Mouse (Mus musculus) liver, embryonic 16.5 days (tissue): ENCODE results near the gene Obscn. TPM values are rescaled to one million over a fixed set of nuclear protein-coding genes. Genes with fewer than 3 reads are reported as not detected.

ENCODE experiments used
- ATAC-seq: fragments of 200-750 bp; cut with Nextera tagmentation; 2 replicates; pipeline ENCODE4 v1.8.0; 2017; ENCODE audit warnings: low read depth, mild to moderate bottlenecking, moderate number of reproducible peaks, moderate library complexity
- H3K27ac ChIP-seq: fragments of 300-500 bp; sonication (generic); 2 replicates; pipeline ENCODE4 v1.5.1; 2014; ENCODE audit warnings: mild to moderate bottlenecking, low read length
- H3K27me3 ChIP-seq: fragments of 300-500 bp; sonication (generic); 2 replicates; pipeline ENCODE4 v1.6.1; 2014; ENCODE audit warnings: low read depth, low read length, mixed read lengths; ENCODE audit not compliant: control insufficient read depth, insufficient read depth
- H3K36me3 ChIP-seq: fragments of 300-500 bp; sonication (generic); 2 replicates; pipeline ENCODE4 v1.6.1; 2014; ENCODE audit warnings: mild to moderate bottlenecking; ENCODE audit not compliant: control insufficient read depth, insufficient read depth
- H3K4me1 ChIP-seq: fragments of 300-500 bp; sonication (generic); 2 replicates; pipeline ENCODE4 v1.6.1; 2014; ENCODE audit warnings: low read depth, low read length, mixed read lengths; ENCODE audit not compliant: control insufficient read depth
- H3K4me2 ChIP-seq: fragments of 300-500 bp; sonication (generic); 2 replicates; pipeline ENCODE4 v1.6.1; 2014; ENCODE audit warnings: low read depth, low read length, mixed read lengths
- H3K4me3 ChIP-seq: fragments of 300-500 bp; sonication (generic); 2 replicates; pipeline ENCODE4 v1.5.1; 2014; ENCODE audit warnings: low read depth, mild to moderate bottlenecking, low read length
- H3K9ac ChIP-seq: fragments of 300-500 bp; sonication (generic); 2 replicates; pipeline ENCODE4 v1.6.1; 2014; ENCODE audit warnings: low read depth, low read length
- H3K9me3 ChIP-seq: fragments of 300-500 bp; sonication (generic); replicated peaks from 2 replicates; pipeline ENCODE4 v1.6.1; 2016; ENCODE audit warnings: low read length; ENCODE audit not compliant: control insufficient read depth
- WGBS: fragments of 180-500 bp; shearing (Covaris S2); extraction: QIAGEN DNeasy Blood & Tissue Kit; methylation state at CpG from one replicate; pipeline ENCODE4 v1.1.7; 2014; ENCODE audit not compliant: insufficient replicate concordance; 5-methylcytosine and 5-hydroxymethylcytosine counted together
- polyA plus RNA-seq: library from polyadenylated mRNA; unstranded; fragments of >200 nt; fragmentation: Nextera tagmentation; extraction: Ambion mirVana; gene quantifications from 2 replicates; pipeline ENCODE4 v1.2.1, GENCODE M21; 2015

Obscn gene
- polyA plus RNA-seq, 1 experiment from 2014 or later = 0.34 TPM

DNA sequence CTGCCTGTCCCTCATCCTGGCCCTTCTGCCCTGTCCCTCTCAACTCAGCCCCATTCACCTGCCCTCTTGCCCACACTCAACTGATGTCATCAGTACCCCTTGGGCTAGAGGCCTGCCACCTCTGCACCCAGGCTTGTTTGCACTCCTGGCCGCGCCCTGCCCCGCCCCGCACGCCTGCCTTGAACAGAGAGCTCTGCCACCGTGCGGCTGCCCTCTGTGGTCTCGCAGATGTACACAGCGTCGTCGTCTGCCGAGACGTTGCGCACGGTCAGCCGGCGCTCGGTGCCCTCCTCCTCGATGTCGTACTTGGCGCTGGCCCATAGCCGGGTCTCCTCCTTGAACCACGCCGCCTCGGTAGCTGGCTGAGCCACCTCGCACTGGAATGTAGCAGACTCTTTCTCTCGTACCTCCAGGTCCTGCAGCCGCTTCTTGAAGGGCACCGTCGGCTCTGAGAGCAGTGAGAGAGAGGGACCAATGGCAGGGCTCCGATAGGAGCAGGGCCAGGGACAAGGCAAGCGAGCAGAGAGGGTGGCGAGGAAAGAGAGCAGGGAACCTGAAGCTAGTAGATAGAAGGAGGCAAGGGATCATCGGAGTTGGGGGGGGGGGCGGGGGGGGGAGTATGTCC, 1.7 kb downstream of the Obscn start:
- ATAC-seq = no peak
- 4% methylated on average over 34 of the region's 35 CpGs for WGBS

DNA sequence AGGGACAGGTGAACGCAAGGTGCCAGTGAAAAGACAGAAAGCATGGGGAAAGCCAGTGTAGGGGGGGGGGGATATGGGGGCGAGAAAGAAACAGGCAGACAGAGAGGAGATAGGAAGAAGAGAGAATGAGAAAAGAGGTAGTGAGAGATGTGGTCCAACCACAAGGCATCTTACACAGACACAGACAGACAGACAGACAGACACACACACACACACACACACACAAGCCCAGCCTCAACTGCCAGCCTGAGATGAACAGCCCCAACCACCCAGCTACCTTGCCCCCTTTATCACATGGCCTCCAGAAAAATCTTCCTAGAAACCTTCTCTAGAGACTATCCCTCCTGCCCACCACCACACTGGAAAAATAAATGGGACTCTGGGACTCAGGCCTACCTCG, 4.1 kb downstream of the Obscn start:
- Histone ChIP-seq H3K36me3 (no peaks in the 10 kb centered on the region), H3K9me3 (no peaks in the 10 kb centered on the region), H3K9ac (no peak overlapping the region), H3K4me2 (no peak overlapping the region), H3K4me1 (no peaks in the 10 kb centered on the region), H3K27ac (no peak overlapping the region), H3K27me3 (peaks cover 38% of the 10 kb centered on the region), H3K4me3 (no peak overlapping the region)
- ATAC-seq = no peak
- 58% methylated on average over 2 of the region's 3 CpGs for WGBS

More for the DNA sequence above, 1.7 kb downstream of the Obscn start:
- Histone ChIP-seq H3K27ac (no peak overlapping the region), H3K9me3 (no peaks in the 10 kb centered on the region), H3K4me3 (no peak overlapping the region), H3K4me1 (no peaks in the 10 kb centered on the region), H3K9ac (no peak overlapping the region), H3K4me2 (no peak overlapping the region), H3K36me3 (no peaks in the 10 kb centered on the region), H3K27me3 (peaks cover 46% of the 10 kb centered on the region)

DNA sequence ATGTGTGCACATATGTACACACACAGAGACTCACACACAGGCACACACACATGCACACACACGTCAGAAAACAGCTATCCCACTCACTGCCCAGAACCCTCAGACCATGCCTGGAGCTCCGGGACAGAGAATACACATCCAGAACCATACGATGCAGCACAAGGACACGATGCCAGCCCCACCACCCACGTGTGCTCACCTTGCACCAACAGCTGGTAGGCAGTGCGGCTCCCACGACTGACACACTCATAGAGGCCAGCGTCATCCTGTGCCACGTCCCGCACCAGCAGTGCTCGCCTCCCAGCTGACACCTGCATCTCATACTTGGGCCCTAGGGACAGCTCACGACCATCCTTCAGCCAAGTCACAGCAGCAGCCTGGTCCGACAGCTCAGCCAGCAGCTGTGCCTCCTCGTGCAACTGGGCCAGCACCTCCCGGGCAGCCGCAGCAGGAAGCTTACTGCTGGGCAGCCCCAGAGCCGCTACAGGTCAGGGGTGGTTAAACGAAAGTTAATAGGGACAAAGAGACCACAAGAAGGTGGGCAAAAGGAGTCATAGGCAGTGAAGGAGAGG, 4.8 kb downstream of the Obscn start:
- H3K9ac ChIP-seq = no peak overlapping the region
- H3K27ac ChIP-seq = no peak overlapping the region
- no peak for ATAC-seq
- H3K4me2 ChIP-seq = no peak overlapping the region
- H3K27me3 ChIP-seq = peaks cover 32% of the 10 kb centered on the region
- H3K4me1 ChIP-seq = no peaks in the 10 kb centered on the region
- no peaks in the 10 kb centered on the region for H3K9me3 ChIP-seq
- no peak overlapping the region for H3K4me3 ChIP-seq
- H3K36me3 ChIP-seq = no peaks in the 10 kb centered on the region
- 60% methylated on average over 18 of the region's 18 CpGs for WGBS

DNA sequence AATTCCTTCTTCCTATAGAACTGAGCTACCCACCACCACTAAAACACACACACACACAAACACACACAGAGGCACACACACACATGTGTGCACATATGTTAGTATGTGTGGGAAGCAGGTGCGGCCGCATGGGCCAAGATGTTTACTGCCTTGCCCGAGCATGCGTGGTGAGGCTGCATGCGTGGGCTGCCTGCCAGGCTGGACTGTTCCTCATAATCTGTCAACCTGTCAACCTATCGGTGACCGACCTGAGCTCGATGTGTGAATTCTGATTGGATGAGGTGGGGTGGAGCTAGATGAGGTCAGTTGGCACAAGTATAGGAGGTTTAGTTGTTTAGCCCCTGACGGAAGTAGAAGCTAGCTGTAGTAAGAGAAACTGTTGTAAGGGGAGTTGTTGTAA, 5.4 kb downstream of the Obscn start:
- no peaks in the 10 kb centered on the region for H3K4me1 ChIP-seq
- H3K27me3 ChIP-seq = peaks cover 26% of the 10 kb centered on the region
- H3K36me3 ChIP-seq = no peaks in the 10 kb centered on the region
- no peaks in the 10 kb centered on the region for H3K9me3 ChIP-seq
- H3K4me2 ChIP-seq = no peak overlapping the region
- no peak for ATAC-seq
- no peak overlapping the region for H3K9ac ChIP-seq
- WGBS = 68% methylated on average over 9 of the region's 9 CpGs
- no peak overlapping the region for H3K4me3 ChIP-seq
- H3K27ac ChIP-seq = no peak overlapping the region

DNA sequence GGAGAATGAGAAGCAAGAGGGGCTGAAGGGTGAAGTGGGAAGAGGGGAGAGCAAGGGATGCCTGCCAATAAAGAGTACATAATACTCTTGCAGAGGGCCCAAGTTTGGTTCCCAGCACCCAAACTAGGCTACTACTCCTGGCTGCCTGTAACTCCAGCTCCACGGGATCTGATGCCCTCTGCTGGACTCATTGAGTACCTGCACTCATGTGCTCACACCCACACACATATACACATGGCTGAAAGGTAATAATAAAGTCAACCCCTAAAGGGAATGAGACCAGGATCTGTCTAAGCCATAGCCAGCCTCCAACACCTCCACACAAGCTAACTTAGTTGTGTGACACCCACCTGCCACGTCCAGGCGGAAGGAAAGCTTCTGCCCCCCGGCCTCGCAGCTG, 30.3 kb downstream of the Obscn start:
- Histone ChIP-seq H3K9me3 (peaks cover 3% of the 10 kb centered on the region), H3K4me1 (no peaks in the 10 kb centered on the region), H3K27me3 (no peaks in the 10 kb centered on the region), H3K36me3 (no peaks in the 10 kb centered on the region), H3K4me3 (no peak overlapping the region), H3K4me2 (no peak overlapping the region), H3K27ac (no peak overlapping the region), H3K9ac (no peak overlapping the region)
- ATAC-seq = no peak
- 87% methylated on average over 5 of the region's 5 CpGs for WGBS

DNA sequence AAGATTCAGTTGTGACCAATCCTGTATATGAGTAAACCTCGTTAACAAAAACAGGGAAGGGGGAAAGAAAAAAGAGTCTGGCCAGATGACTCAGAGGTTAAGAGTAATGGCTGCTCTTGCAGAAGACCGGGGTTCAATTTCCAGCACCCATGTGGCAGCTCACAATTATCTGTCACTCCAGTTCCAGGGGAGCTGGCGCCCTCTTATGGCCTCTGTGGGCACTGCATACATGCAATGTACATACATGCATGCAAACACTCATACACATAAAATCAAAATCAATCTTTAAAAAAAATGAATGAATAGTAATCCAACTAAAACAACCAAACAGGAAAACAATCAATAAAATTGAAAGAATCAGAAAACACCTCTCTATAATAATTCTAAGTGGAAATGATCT, 33.9 kb downstream of the Obscn start:
- Histone ChIP-seq H3K4me2 (no peak overlapping the region), H3K36me3 (no peaks in the 10 kb centered on the region), H3K9ac (no peak overlapping the region), H3K4me3 (no peak overlapping the region), H3K9me3 (peaks cover 3% of the 10 kb centered on the region), H3K4me1 (no peaks in the 10 kb centered on the region), H3K27ac (no peak overlapping the region), H3K27me3 (no peaks in the 10 kb centered on the region; the same call in 1 of the 2 replicates)
- 43% methylated on average over 3 of the region's 3 CpGs for WGBS
- no peak for ATAC-seq

DNA sequence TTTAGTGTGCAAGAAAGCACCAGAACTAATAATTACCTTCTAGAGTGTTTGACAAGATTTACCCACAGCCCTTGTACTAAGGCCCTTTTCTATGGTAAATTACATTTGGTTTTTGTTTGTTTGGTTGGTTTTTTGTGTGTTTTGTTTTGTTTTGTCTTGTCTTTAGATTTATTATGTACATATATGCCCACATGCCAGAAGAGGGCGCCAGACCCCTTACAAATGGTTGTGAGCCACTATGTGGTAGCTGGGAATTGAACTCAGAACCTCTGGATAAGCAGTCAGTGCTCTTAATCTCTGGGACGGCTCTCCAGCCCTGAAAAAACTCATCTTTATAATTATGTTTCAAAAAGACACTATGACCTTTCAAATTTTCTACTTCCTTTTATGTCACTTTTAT, 37.9 kb downstream of the Obscn start:
- ATAC-seq = no peak

DNA sequence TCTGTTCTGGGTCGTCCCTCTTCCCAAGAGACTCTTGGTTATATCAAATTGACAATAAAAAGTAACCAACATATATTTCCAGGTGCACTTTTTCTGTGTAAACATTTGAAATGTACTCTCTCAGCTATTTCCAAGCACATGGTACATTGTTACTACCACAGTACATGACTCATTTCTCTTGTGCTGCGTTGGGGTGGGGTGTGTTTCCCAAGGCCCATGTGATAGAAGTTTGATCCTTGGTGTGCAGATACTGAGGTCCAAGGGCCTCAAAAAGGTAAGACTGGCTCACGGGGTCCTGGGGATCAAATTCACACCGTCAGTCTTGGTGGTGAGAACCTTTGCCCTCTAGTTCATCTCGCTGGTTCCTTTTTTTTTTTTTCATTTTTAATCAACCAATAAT, 38.4 kb downstream of the Obscn start:
- Histone ChIP-seq H3K27ac (no peak overlapping the region), H3K4me3 (no peak overlapping the region), H3K9ac (no peak overlapping the region), H3K36me3 (no peaks in the 10 kb centered on the region), H3K4me2 (no peak overlapping the region), H3K27me3 (no peaks in the 10 kb centered on the region; the same call in 1 of the 2 replicates), H3K4me1 (no peaks in the 10 kb centered on the region), H3K9me3 (no peaks in the 10 kb centered on the region)
- no peak for ATAC-seq
- WGBS = 53% methylated on average over 5 of the region's 5 CpGs

More for the DNA sequence above, 37.9 kb downstream of the Obscn start:
- Histone ChIP-seq H3K27ac (no peak overlapping the region), H3K36me3 (no peaks in the 10 kb centered on the region), H3K4me2 (no peak overlapping the region), H3K4me1 (no peaks in the 10 kb centered on the region), H3K9ac (no peak overlapping the region), H3K9me3 (no peaks in the 10 kb centered on the region), H3K27me3 (no peaks in the 10 kb centered on the region; the same call in 1 of the 2 replicates), H3K4me3 (no peak overlapping the region)
- 17% methylated on average over 2 of the region's 2 CpGs for WGBS

DNA sequence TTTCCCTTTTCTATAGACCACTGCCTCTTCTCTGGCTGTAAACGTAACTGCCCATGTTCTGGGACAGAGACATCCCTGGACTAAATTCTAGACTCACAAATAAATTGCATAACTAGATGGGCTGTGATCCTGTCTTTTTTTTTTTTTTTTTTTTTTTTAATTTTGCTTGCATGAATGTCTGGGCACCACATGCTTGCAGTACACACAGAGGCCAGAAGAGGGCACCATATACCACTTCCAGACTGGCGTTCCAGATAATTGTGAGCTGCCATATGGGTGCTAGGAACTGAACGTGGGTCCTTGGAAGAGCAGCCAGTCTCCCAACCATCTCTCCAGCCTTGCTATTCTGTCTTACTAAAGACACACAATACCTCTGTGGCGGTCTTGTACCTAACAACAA, 42.0 kb downstream of the Obscn start:
- no peak overlapping the region for H3K4me2 ChIP-seq
- 51% methylated on average over 4 of the region's 4 CpGs for WGBS
- H3K9me3 ChIP-seq = no peaks in the 10 kb centered on the region
- H3K27me3 ChIP-seq = no peaks in the 10 kb centered on the region; the same call in 1 of the 2 replicates
- ATAC-seq = no peak
- no peak overlapping the region for H3K4me3 ChIP-seq
- no peak overlapping the region for H3K9ac ChIP-seq
- no peak overlapping the region for H3K27ac ChIP-seq
- no peaks in the 10 kb centered on the region for H3K36me3 ChIP-seq
- no peaks in the 10 kb centered on the region for H3K4me1 ChIP-seq
